Mouse (Mus musculus): ENCODE measurements around the gene Ube2l6. TPM values are rescaled to one million over a fixed set of nuclear protein-coding genes. Genes with fewer than 3 reads are reported as not detected.

Gene Ube2l6
- polyA plus RNA-seq, 1 experiment from 2014 or later = 39.1 TPM

- DNase-seq = no peak
- no peaks in the 10 kb centered on the region for H3K27me3 ChIP-seq (ENCODE audit: insufficient read depth, low read length)
- WGBS = 39% methylated on average over 3 of the region's 3 CpGs
- H3K4me1 ChIP-seq (ENCODE audit: insufficient read depth) = no peaks in the 10 kb centered on the region
- TF ChIP-seq CTCF (IDR thresholded peaks at IDR 0.05; ENCODE audit: low read depth) = no peak
- no peak overlapping the region for H3K27ac ChIP-seq (ENCODE audit: low read depth)
- no peak for ATAC-seq (ENCODE audit: insufficient read depth)
- no peaks in the 10 kb centered on the region for H3K36me3 ChIP-seq (ENCODE audit: insufficient read depth)
- no peak overlapping the region for H3K9ac ChIP-seq
- no peaks in the 10 kb centered on the region for H3K9me3 ChIP-seq (ENCODE audit: low read depth, low read length)
- no peak overlapping the region for H3K4me3 ChIP-seq (ENCODE audit: low read depth, low read length)
- no peak overlapping the region for H3K4me2 ChIP-seq
Measured at GRCm38 (mm10) chr2:84819861-84820260, 21.2 kb downstream of the Ube2l6 start.

- no peak for ATAC-seq (ENCODE audit: insufficient read depth)
- H3K9me3 ChIP-seq (ENCODE audit: low read depth, low read length) = no peaks in the 10 kb centered on the region
- H3K36me3 ChIP-seq (ENCODE audit: insufficient read depth) = no peaks in the 10 kb centered on the region
- no peaks in the 10 kb centered on the region for H3K27me3 ChIP-seq (ENCODE audit: insufficient read depth, low read length)
- H3K9ac ChIP-seq = no peak within 1 kb of the TSS
- no peak for TF ChIP-seq CTCF (IDR thresholded peaks at IDR 0.05; ENCODE audit: low read depth)
- H3K27ac ChIP-seq (ENCODE audit: low read depth) = no peak within 1 kb of the TSS
- WGBS = 32% methylated on average over 13 of the region's 13 CpGs
- DNase-seq = no peak
- H3K4me1 ChIP-seq (ENCODE audit: insufficient read depth) = no peaks in the 10 kb centered on the region
- no peak within 1 kb of the TSS for H3K4me3 ChIP-seq (ENCODE audit: low read depth, low read length)
- no peak within 1 kb of the TSS for H3K4me2 ChIP-seq
Measured at GRCm38 (mm10) chr2:84822552-84822951, 23.9 kb downstream of the Ube2l6 start, which contains the start of gene Smtnl1. Gene Smtnl1 (minus strand): TSS chr2:84822652.

GRCm38 (mm10) chr2:84823237-84823636, 24.6 kb downstream of the Ube2l6 start:
- Histone ChIP-seq H3K27me3 (ENCODE audit: insufficient read depth, low read length) (no peaks in the 10 kb centered on the region), H3K27ac (ENCODE audit: low read depth) (no peak overlapping the region), H3K36me3 (ENCODE audit: insufficient read depth) (no peaks in the 10 kb centered on the region), H3K9ac (no peak overlapping the region), H3K4me3 (ENCODE audit: low read depth, low read length) (no peak overlapping the region), H3K4me1 (ENCODE audit: insufficient read depth) (no peaks in the 10 kb centered on the region), H3K4me2 (no peak overlapping the region), H3K9me3 (ENCODE audit: low read depth, low read length) (no peaks in the 10 kb centered on the region)
- 40% methylated on average over 2 of the region's 2 CpGs for WGBS
- ATAC-seq (ENCODE audit: insufficient read depth) = no peak
- no peak for TF ChIP-seq CTCF (IDR thresholded peaks at IDR 0.05; ENCODE audit: low read depth)
- DNase-seq = no peak

- ATAC-seq (ENCODE audit: insufficient read depth) = peak; percentile 90
- TF ChIP-seq CTCF (IDR thresholded peaks at IDR 0.05; ENCODE audit: low read depth) = no peak
- no peaks in the 10 kb centered on the region for H3K9me3 ChIP-seq (ENCODE audit: low read depth, low read length)
- H3K27me3 ChIP-seq (ENCODE audit: insufficient read depth, low read length) = no peaks in the 10 kb centered on the region
- 0 out of 2 replicates have a peak within 1 kb of the TSS, but pooled peaks have one; percentile 34 for H3K27ac ChIP-seq (ENCODE audit: low read depth)
- H3K4me2 ChIP-seq = peak within 1 kb of the TSS; percentile 98
- under 1% methylated on average over 34 of the region's 34 CpGs for WGBS
- H3K4me1 ChIP-seq (ENCODE audit: insufficient read depth) = no peaks in the 10 kb centered on the region
- H3K9ac ChIP-seq = peak within 1 kb of the TSS; percentile 67
- H3K4me3 ChIP-seq (ENCODE audit: low read depth, low read length) = peak within 1 kb of the TSS; percentile 73
- DNase-seq = peak; percentile 96
- H3K36me3 ChIP-seq (ENCODE audit: insufficient read depth) = peaks cover 14% of the 10 kb centered on the region
Measured at GRCm38 (mm10) chr2:84826488-84827282, 28.1 kb downstream of the Ube2l6 start, which contains the start of gene Timm10. Gene Timm10 (plus strand): TSS chr2:84826997.

GRCm38 (mm10) chr2:84827283-84827920, 28.8 kb downstream of the Ube2l6 start:
- H3K27me3 ChIP-seq (ENCODE audit: insufficient read depth, low read length) = no peaks in the 10 kb centered on the region
- H3K27ac ChIP-seq (ENCODE audit: low read depth) = 0 out of 2 replicates have a peak overlapping the region, but pooled peaks have one; percentile 34
- H3K9me3 ChIP-seq (ENCODE audit: low read depth, low read length) = no peaks in the 10 kb centered on the region
- DNase-seq (peak; percentile 48), ATAC-seq (ENCODE audit: insufficient read depth) (peak; percentile 6; the same call in 1 of the 2 replicates)
- peak overlapping the region; percentile 67 for H3K9ac ChIP-seq
- H3K4me3 ChIP-seq (ENCODE audit: low read depth, low read length) = peak overlapping the region; percentile 73
- no peak for TF ChIP-seq CTCF (IDR thresholded peaks at IDR 0.05; ENCODE audit: low read depth)
- peaks cover 14% of the 10 kb centered on the region for H3K36me3 ChIP-seq (ENCODE audit: insufficient read depth)
- peak overlapping the region; percentile 98 for H3K4me2 ChIP-seq
- whole genome bisulfite sequencing = under 1% methylated on average over 29 of the region's 29 CpGs
- peaks cover 3% of the 10 kb centered on the region; the same call in 1 of the 2 replicates for H3K4me1 ChIP-seq (ENCODE audit: insufficient read depth)

GRCm38 (mm10) chr2:84831666-84832391, 33.2 kb downstream of the Ube2l6 start:
- Histone ChIP-seq H3K4me1 (ENCODE audit: insufficient read depth) (peaks cover 3% of the 10 kb centered on the region; the same call in 1 of the 2 replicates), H3K9me3 (ENCODE audit: low read depth, low read length) (no peaks in the 10 kb centered on the region), H3K36me3 (ENCODE audit: insufficient read depth) (peaks cover 14% of the 10 kb centered on the region), H3K27me3 (ENCODE audit: insufficient read depth, low read length) (no peaks in the 10 kb centered on the region), H3K4me2 (peak overlapping the region; percentile 10; the same call in 1 of the 2 replicates), H3K27ac (ENCODE audit: low read depth) (peak overlapping the region; percentile 66), H3K9ac (peak overlapping the region; percentile 28; the same call in 1 of the 2 replicates), H3K4me3 (ENCODE audit: low read depth, low read length) (no peak overlapping the region)
- DNase-seq (peak; percentile 98), ATAC-seq (ENCODE audit: insufficient read depth) (peak; percentile 83)
- WGBS = 21% methylated on average over 10 of the region's 10 CpGs
- TF ChIP-seq CTCF (IDR thresholded peaks at IDR 0.05; ENCODE audit: low read depth) = peak; percentile 96

All from lung, embryonic 14.5 days (tissue).